In the genomic region with DNA sequence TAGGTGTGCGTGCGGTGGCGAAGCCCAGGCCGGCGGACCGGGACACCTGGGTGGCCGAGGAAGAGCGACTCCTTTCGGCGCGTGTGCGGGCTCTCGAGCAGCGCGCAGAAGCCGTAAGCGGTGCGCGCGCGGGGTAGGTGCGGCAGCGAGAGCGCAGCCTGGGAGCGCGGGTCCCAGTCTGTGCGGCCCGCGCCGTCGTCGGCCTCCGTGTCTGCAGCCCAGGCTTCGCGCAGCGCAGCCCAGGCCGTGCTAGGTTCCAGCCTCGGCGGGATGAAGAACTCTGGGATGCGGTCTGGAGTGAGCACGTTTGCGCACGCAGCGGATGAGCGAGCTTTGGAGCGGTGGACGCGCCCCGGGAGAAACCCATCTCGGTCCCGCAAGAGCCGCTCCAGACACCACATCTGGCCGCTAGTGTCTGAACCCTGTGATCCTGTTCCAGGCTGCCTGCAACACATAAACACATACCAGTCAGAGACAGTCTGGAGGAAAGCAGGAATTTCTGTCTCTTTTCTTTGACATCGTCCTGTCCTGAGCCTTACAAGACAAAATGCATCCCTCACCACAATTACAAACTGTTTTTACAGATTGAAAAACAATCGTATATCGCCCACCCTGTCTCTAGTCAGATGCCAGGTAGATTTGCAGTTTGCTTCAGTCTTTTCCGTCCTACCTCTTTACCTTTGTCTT, we compare ENCODE assay signal across 8 mouse cellular contexts. TPM values are rescaled to one million over a fixed set of nuclear protein-coding genes. Genes with fewer than 3 reads are reported as not detected.
DNase-seq lines count a peak whose midpoint lies in the region; ATAC-seq and TF ChIP-seq lines count a peak whose summit lies in the region.

No protein-coding gene starts in this region.

- H3K4me3 ChIP-seq in kidney, embryonic 16.5 days (ENCODE audit: low read length): peak overlapping the region; percentile 57
- peak overlapping the region; percentile 63 for H3K4me3 ChIP-seq in bone marrow macrophage, adult 2 months (ENCODE audit: insufficient read depth, low read length)
- peak overlapping the region; percentile 52 for H3K4me3 ChIP-seq in forebrain, embryonic 12.5 days (replicated peaks)
- H3K4me3 ChIP-seq in limb, embryonic 12.5 days (replicated peaks): peak overlapping the region; percentile 61
- no peak overlapping the region for H3K4me3 ChIP-seq in myocyte

- H3ac ChIP-seq in myocyte (ENCODE audit: control insufficient read depth, insufficient read length): no peak overlapping the region

- H3K9me3 ChIP-seq in kidney, embryonic 16.5 days (ENCODE audit: low read length): no peaks in the 10 kb centered on the region
- no peaks in the 10 kb centered on the region for H3K9me3 ChIP-seq in forebrain, embryonic 12.5 days
- no peaks in the 10 kb centered on the region for H3K9me3 ChIP-seq in limb, embryonic 12.5 days

- H3K36me3 ChIP-seq in kidney, embryonic 16.5 days (ENCODE audit: insufficient read depth, low read length): no peaks in the 10 kb centered on the region
- H3K36me3 ChIP-seq in forebrain, embryonic 12.5 days (replicated peaks): no peaks in the 10 kb centered on the region
- H3K36me3 ChIP-seq in limb, embryonic 12.5 days: no peaks in the 10 kb centered on the region
- no peaks in the 10 kb centered on the region for H3K36me3 ChIP-seq in myocyte (ENCODE audit: control insufficient read depth, insufficient read depth)

- H3K27me3 ChIP-seq in kidney, embryonic 16.5 days (ENCODE audit: insufficient read depth, low read length): peaks cover 55% of the 10 kb centered on the region
- H3K27me3 ChIP-seq in forebrain, embryonic 12.5 days: peaks cover 55% of the 10 kb centered on the region
- H3K27me3 ChIP-seq in limb, embryonic 12.5 days: peaks cover 43% of the 10 kb centered on the region
- peaks cover 38% of the 10 kb centered on the region for H3K27me3 ChIP-seq in myocyte (ENCODE audit: control insufficient read depth, insufficient read depth, insufficient read length)

- peaks cover 17% of the 10 kb centered on the region for H3K4me1 ChIP-seq in kidney, embryonic 16.5 days (ENCODE audit: insufficient read depth, low read length)
- no peaks in the 10 kb centered on the region for H3K4me1 ChIP-seq in bone marrow macrophage, adult 2 months (ENCODE audit: control insufficient read depth, insufficient read depth, low read length)
- peaks cover 17% of the 10 kb centered on the region for H3K4me1 ChIP-seq in forebrain, embryonic 12.5 days
- peaks cover 11% of the 10 kb centered on the region for H3K4me1 ChIP-seq in limb, embryonic 12.5 days (replicated peaks)

- no peak for TF ChIP-seq CTCF in bone marrow macrophage, adult 2 months (IDR thresholded peaks at IDR 0.05; ENCODE audit: low read depth, low read length)

- H3K9ac ChIP-seq in kidney, embryonic 16.5 days (replicated peaks; ENCODE audit: low read length): peak overlapping the region; percentile 56
- H3K9ac ChIP-seq in forebrain, embryonic 12.5 days: peak overlapping the region; percentile 56; the same call in 1 of the 2 replicates
- H3K9ac ChIP-seq in limb, embryonic 12.5 days (replicated peaks): peak overlapping the region; percentile 63

- no peak for TF ChIP-seq POLR2A in bone marrow macrophage, adult 2 months (IDR thresholded peaks at IDR 0.05; ENCODE audit: borderline replicate concordance, low read depth, low read length)
- no peak for TF ChIP-seq POLR2A in myocyte (IDR thresholded peaks at IDR 0.05; ENCODE audit: insufficient read length, low read depth)

- no peaks in the 10 kb centered on the region for H3K79me2 ChIP-seq in myocyte (ENCODE audit: control insufficient read depth, insufficient read depth)

- under 1% methylated on average over 49 of the region's 57 CpGs for WGBS in kidney, embryonic 16.5 days
- WGBS in forebrain, embryonic 12.5 days: 1% methylated on average over 49 of the region's 57 CpGs
- 2% methylated on average over 57 of the region's 57 CpGs for WGBS in limb, embryonic 12.5 days

- H3K27ac ChIP-seq in kidney, embryonic 16.5 days (ENCODE audit: low read length): no peak overlapping the region
- no peak overlapping the region for H3K27ac ChIP-seq in bone marrow macrophage, adult 2 months (ENCODE audit: insufficient read depth, low read depth, low read length)
- no peak overlapping the region for H3K27ac ChIP-seq in forebrain, embryonic 12.5 days
- peak overlapping the region; percentile 17; the same call in 1 of the 2 replicates for H3K27ac ChIP-seq in limb, embryonic 12.5 days

- H3K4me2 ChIP-seq in kidney, embryonic 16.5 days (replicated peaks; ENCODE audit: low read depth, low read length): peak overlapping the region; percentile 75
- H3K4me2 ChIP-seq in forebrain, embryonic 12.5 days: peak overlapping the region; percentile 71
- H3K4me2 ChIP-seq in limb, embryonic 12.5 days: peak overlapping the region; percentile 92
- peak overlapping the region; percentile 59 for H3K4me2 ChIP-seq in myocyte (ENCODE audit: low read depth)

- no peak for DNase-seq in kidney, postnatal 25 days
- no peak for DNase-seq in urinary bladder, postnatal 10 days (ENCODE audit: low spot score)

- ATAC-seq in kidney, embryonic 16.5 days (ENCODE audit: low FRiP score, low TSS enrichment): peak; percentile 59
- peak; percentile 62 for ATAC-seq in forebrain, embryonic 12.5 days (ENCODE audit: low FRiP score)
- peak; percentile 54 for ATAC-seq in limb, embryonic 12.5 days (ENCODE audit: insufficient number of reproducible peaks, insufficient read depth, low FRiP score, low TSS enrichment, low read depth)
- ATAC-seq in megakaryocyte-erythroid progenitor cell, adult 5-6 weeks (replicated peaks; ENCODE audit: low FRiP score, low TSS enrichment, poor library complexity, severe bottlenecking): no peak

TF ChIP-seq in myocyte, 11 proteins besides CTCF, POLR2A, EP300 and RAD21:
- TF ChIP-seq TCF3 (IDR thresholded peaks at IDR 0.05; ENCODE audit: insufficient read length, low read depth): no peak
- TF ChIP-seq MAX (IDR thresholded peaks at IDR 0.05; ENCODE audit: low read depth): no peak
- TF ChIP-seq REST (IDR thresholded peaks at IDR 0.05; ENCODE audit: insufficient read depth, insufficient read length): no peak
- TF ChIP-seq USF1 (IDR thresholded peaks at IDR 0.05; ENCODE audit: low read depth): no peak
- no peak for TF ChIP-seq E2F4 (IDR thresholded peaks at IDR 0.05; ENCODE audit: insufficient read depth)
- TF ChIP-seq CEBPB (IDR thresholded peaks at IDR 0.05; ENCODE audit: insufficient read depth, poor library complexity, severe bottlenecking): no peak
- no peak for TF ChIP-seq MYOG (IDR thresholded peaks at IDR 0.05; ENCODE audit: control insufficient read depth in 1 of 3, insufficient read depth in 1 of 3, insufficient read length in 2 of 3, low read depth in 2 of 3)
- TF ChIP-seq TCF12 (IDR thresholded peaks at IDR 0.05; ENCODE audit: insufficient read depth, poor library complexity, severe bottlenecking): no peak
- no peak for TF ChIP-seq MYOD1 (IDR thresholded peaks at IDR 0.05; ENCODE audit: control insufficient read depth in 1 of 3, insufficient read length in 2 of 3, low read depth in 2 of 3)
- TF ChIP-seq POLR2AphosphoS2 (IDR thresholded peaks at IDR 0.05; ENCODE audit: insufficient read length, low read depth): no peak
- no peak for TF ChIP-seq SRF (IDR thresholded peaks at IDR 0.05; ENCODE audit: control insufficient read depth, insufficient read length, low read depth)

RNA-seq across cellular contexts. Expression of a gene that starts 0.6 kb away (rescaled TPM):
- 0.44 and 0.54 TPM in 2 replicates for polyA plus RNA-seq in kidney, embryonic 16.5 days (2015; fragmentation: Nextera tagmentation; extraction: Ambion mirVana)
- polyA plus RNA-seq in bone marrow macrophage, adult 2 months (2012; ENCODE audit: insufficient read depth, insufficient read length, missing spikeins): not detected in 2 replicates
- not detected in 2 replicates for polyA plus RNA-seq in forebrain, embryonic 12.5 days (2016; fragmentation: Nextera tagmentation; extraction: Ambion mirVana)
- 0.15 and 0.24 TPM in 2 replicates for polyA plus RNA-seq in limb, embryonic 12.5 days (2016; fragmentation: Nextera tagmentation; extraction: Ambion mirVana)
- not detected for polyA plus RNA-seq in myocyte (2012; fragmentation: generic; extraction: Trizol)
- not detected in 2 replicates for total RNA-seq in megakaryocyte-erythroid progenitor cell, adult 5-6 weeks (2014; fragmentation: Nextera tagmentation)
- not detected in 2 replicates for total RNA-seq in megakaryocyte-erythroid progenitor cell, adult 5-6 weeks (2017)

RNA-seq across cellular contexts. Expression of a gene that starts 8.7 kb away (rescaled TPM):
- 3.2 and 4.6 TPM in 2 replicates for polyA plus RNA-seq in kidney, embryonic 16.5 days (2015; fragmentation: Nextera tagmentation; extraction: Ambion mirVana)
- polyA plus RNA-seq in bone marrow macrophage, adult 2 months (2012; ENCODE audit: insufficient read depth, insufficient read length, missing spikeins): 34.7 and 39.0 TPM in 2 replicates
- 7.4 and 8.8 TPM in 2 replicates for polyA plus RNA-seq in forebrain, embryonic 12.5 days (2016; fragmentation: Nextera tagmentation; extraction: Ambion mirVana)
- polyA plus RNA-seq in limb, embryonic 12.5 days (2016; fragmentation: Nextera tagmentation; extraction: Ambion mirVana): 3.1 and 3.6 TPM in 2 replicates
- 7.3 TPM for polyA plus RNA-seq in myocyte (2012; fragmentation: generic; extraction: Trizol)
- total RNA-seq in megakaryocyte-erythroid progenitor cell, adult 5-6 weeks (2014; fragmentation: Nextera tagmentation): 34.5 and 39.3 TPM in 2 replicates
- total RNA-seq in megakaryocyte-erythroid progenitor cell, adult 5-6 weeks (2017): 20.8 and 33.5 TPM in 2 replicates
